Mouse (Mus musculus): ENCODE data around the gene Il6st. TPM values are rescaled to one million over a fixed set of nuclear protein-coding genes. Genes with fewer than 3 reads are reported as not detected.

Gene Il6st
- polyA plus RNA-seq, 1 experiment = 2.2 TPM

- Histone ChIP-seq H3K4me3 (replicated peaks) (no peak overlapping the region), H3K4me1 (peaks cover 6% of the 10 kb centered on the region; the same call in 1 of the 2 replicates), H3K9me3 (no peaks in the 10 kb centered on the region), H3K27me3 (replicated peaks) (no peaks in the 10 kb centered on the region), H3K36me3 (replicated peaks; ENCODE audit: low read length) (peaks cover 99% of the 10 kb centered on the region)
- TF ChIP-seq FLI1 (IDR thresholded peaks at IDR 0.05; ENCODE audit: low read length) (no peak), GATA1 (IDR thresholded peaks at IDR 0.05; ENCODE audit: borderline replicate concordance, low read length) (no peak)
Measured at GRCm38 (mm10) chr13:112500027-112500426, 36.2 kb downstream of the Il6st start.

- Histone ChIP-seq H3K36me3 (replicated peaks; ENCODE audit: low read length) (peaks cover 99% of the 10 kb centered on the region), H3K4me3 (replicated peaks) (no peak overlapping the region), H3K4me1 (peaks cover 3% of the 10 kb centered on the region; the same call in 1 of the 2 replicates), H3K27me3 (replicated peaks) (no peaks in the 10 kb centered on the region), H3K9me3 (no peaks in the 10 kb centered on the region)
- no peak for TF ChIP-seq FLI1 (IDR thresholded peaks at IDR 0.05; ENCODE audit: low read length)
- no peak for TF ChIP-seq GATA1 (IDR thresholded peaks at IDR 0.05; ENCODE audit: borderline replicate concordance, low read length)
Measured at GRCm38 (mm10) chr13:112500466-112500865, 36.6 kb downstream of the Il6st start.

- Histone ChIP-seq H3K27me3 (replicated peaks) (no peaks in the 10 kb centered on the region), H3K4me3 (replicated peaks) (peak overlapping the region; percentile 5), H3K36me3 (replicated peaks; ENCODE audit: low read length) (peaks cover 98% of the 10 kb centered on the region), H3K4me1 (peaks cover 1% of the 10 kb centered on the region; the same call in 1 of the 2 replicates), H3K9me3 (no peaks in the 10 kb centered on the region)
- TF ChIP-seq GATA1 (IDR thresholded peaks at IDR 0.05; ENCODE audit: borderline replicate concordance, low read length) (no peak), FLI1 (IDR thresholded peaks at IDR 0.05; ENCODE audit: low read length) (no peak)
Measured at GRCm38 (mm10) chr13:112503846-112504245, 40.0 kb downstream of the Il6st start.

- Histone ChIP-seq H3K9me3 (no peaks in the 10 kb centered on the region), H3K4me1 (peaks cover 17% of the 10 kb centered on the region), H3K4me3 (replicated peaks) (no peak overlapping the region), H3K27me3 (replicated peaks) (no peaks in the 10 kb centered on the region), H3K36me3 (replicated peaks; ENCODE audit: low read length) (peaks cover 95% of the 10 kb centered on the region)
- TF ChIP-seq FLI1 (IDR thresholded peaks at IDR 0.05; ENCODE audit: low read length) = no peak
- TF ChIP-seq GATA1 (IDR thresholded peaks at IDR 0.05; ENCODE audit: borderline replicate concordance, low read length) = no peak
Measured at GRCm38 (mm10) chr13:112505436-112505835, 41.6 kb downstream of the Il6st start.

- Histone ChIP-seq H3K4me1 (peaks cover 22% of the 10 kb centered on the region), H3K9me3 (no peaks in the 10 kb centered on the region), H3K27me3 (replicated peaks) (no peaks in the 10 kb centered on the region), H3K36me3 (replicated peaks; ENCODE audit: low read length) (peaks cover 88% of the 10 kb centered on the region), H3K4me3 (replicated peaks) (no peak overlapping the region)
- TF ChIP-seq FLI1 (IDR thresholded peaks at IDR 0.05; ENCODE audit: low read length) (no peak), GATA1 (IDR thresholded peaks at IDR 0.05; ENCODE audit: borderline replicate concordance, low read length) (no peak)
Measured at GRCm38 (mm10) chr13:112506766-112507165, 42.9 kb downstream of the Il6st start.

- Histone ChIP-seq H3K36me3 (replicated peaks; ENCODE audit: low read length) (peaks cover 80% of the 10 kb centered on the region), H3K9me3 (no peaks in the 10 kb centered on the region), H3K27me3 (replicated peaks) (no peaks in the 10 kb centered on the region), H3K4me1 (peaks cover 22% of the 10 kb centered on the region), H3K4me3 (replicated peaks) (no peak overlapping the region)
- TF ChIP-seq GATA1 (IDR thresholded peaks at IDR 0.05; ENCODE audit: borderline replicate concordance, low read length) (no peak), FLI1 (IDR thresholded peaks at IDR 0.05; ENCODE audit: low read length) (no peak)
Measured at GRCm38 (mm10) chr13:112507691-112508090, 43.8 kb downstream of the Il6st start.

- TF ChIP-seq FLI1 (IDR thresholded peaks at IDR 0.05; ENCODE audit: low read length) (no peak), GATA1 (IDR thresholded peaks at IDR 0.05; ENCODE audit: borderline replicate concordance, low read length) (no peak)
- Histone ChIP-seq H3K4me1 (peaks cover 22% of the 10 kb centered on the region), H3K4me3 (replicated peaks) (no peak overlapping the region)
Measured at GRCm38 (mm10) chr13:112508487-112508886, 44.6 kb downstream of the Il6st start.

GRCm38 (mm10) chr13:112509465-112509864 lies 45.6 kb downstream of the Il6st start:
- Histone ChIP-seq H3K4me1 (peaks cover 22% of the 10 kb centered on the region), H3K4me3 (replicated peaks) (no peak overlapping the region), H3K9me3 (no peaks in the 10 kb centered on the region), H3K27me3 (replicated peaks) (no peaks in the 10 kb centered on the region), H3K36me3 (replicated peaks; ENCODE audit: low read length) (peaks cover 62% of the 10 kb centered on the region)
- no peak for TF ChIP-seq FLI1 (IDR thresholded peaks at IDR 0.05; ENCODE audit: low read length)
- no peak for TF ChIP-seq GATA1 (IDR thresholded peaks at IDR 0.05; ENCODE audit: borderline replicate concordance, low read length)

More at GRCm38 (mm10) chr13:112508487-112508886, 44.6 kb downstream of the Il6st start:
- Histone ChIP-seq H3K9me3 (no peaks in the 10 kb centered on the region), H3K27me3 (replicated peaks) (no peaks in the 10 kb centered on the region), H3K36me3 (replicated peaks; ENCODE audit: low read length) (peaks cover 72% of the 10 kb centered on the region)

- Histone ChIP-seq H3K4me3 (replicated peaks) (no peak overlapping the region), H3K4me1 (peaks cover 22% of the 10 kb centered on the region), H3K9me3 (no peaks in the 10 kb centered on the region), H3K36me3 (replicated peaks; ENCODE audit: low read length) (peaks cover 51% of the 10 kb centered on the region), H3K27me3 (replicated peaks) (peaks cover 3% of the 10 kb centered on the region)
- TF ChIP-seq FLI1 (IDR thresholded peaks at IDR 0.05; ENCODE audit: low read length) (no peak), GATA1 (IDR thresholded peaks at IDR 0.05; ENCODE audit: borderline replicate concordance, low read length) (no peak)
Measured at GRCm38 (mm10) chr13:112510437-112511212, 46.8 kb downstream of the Il6st start.

GRCm38 (mm10) chr13:112511261-112511660 lies 47.4 kb downstream of the Il6st start:
- TF ChIP-seq GATA1 (IDR thresholded peaks at IDR 0.05; ENCODE audit: borderline replicate concordance, low read length) (no peak), FLI1 (IDR thresholded peaks at IDR 0.05; ENCODE audit: low read length) (no peak)
- Histone ChIP-seq H3K36me3 (replicated peaks; ENCODE audit: low read length) (peaks cover 44% of the 10 kb centered on the region), H3K27me3 (replicated peaks) (peaks cover 3% of the 10 kb centered on the region), H3K4me3 (replicated peaks) (no peak overlapping the region), H3K4me1 (peaks cover 22% of the 10 kb centered on the region), H3K9me3 (no peaks in the 10 kb centered on the region)
